ENCODE assay signal across 20 mouse cellular contexts in genomic region chr3:149370517-149371227, GRCm38 (mm10).
"Had no signal": no experiment of that assay in that cellular context is flagged by ENCODE, and none has a peak within 500 bp of the region (broad histone marks: within the 10 kb centered on the region; RNA-seq: fewer than 3 reads in every experiment).

No protein-coding gene starts in this region.

- H3K27me3 ChIP-seq: lung, embryonic 15.5 days; megakaryocyte, embryonic 14.5 days; midbrain, embryonic 15.5 days; neural tube, embryonic 13.5 days; neural tube, embryonic 15.5 days had no signal

- H3K9me3 ChIP-seq: lung, embryonic 15.5 days; midbrain, embryonic 13.5 days; midbrain, embryonic 15.5 days; neural tube, embryonic 13.5 days; neural tube, embryonic 15.5 days had no signal

- H3K4me3 ChIP-seq: lung, embryonic 15.5 days; megakaryocyte, embryonic 14.5 days; midbrain, embryonic 13.5 days; midbrain, embryonic 15.5 days; neural tube, embryonic 13.5 days; neural tube, embryonic 15.5 days had no signal

- H3K9ac ChIP-seq: liver, postnatal 0 days; lung, embryonic 15.5 days; midbrain, embryonic 13.5 days; midbrain, embryonic 15.5 days; neural tube, embryonic 13.5 days; neural tube, embryonic 15.5 days had no signal

- H3K4me1 ChIP-seq: lung, embryonic 15.5 days; megakaryocyte, embryonic 14.5 days; midbrain, embryonic 15.5 days; neural tube, embryonic 13.5 days; neural tube, embryonic 15.5 days had no signal

- ATAC-seq: liver, postnatal 0 days; lung, postnatal 0 days; midbrain, embryonic 13.5 days; midbrain, embryonic 15.5 days had no signal

- H3K36me3 ChIP-seq: lung, embryonic 15.5 days; midbrain, embryonic 13.5 days; midbrain, embryonic 15.5 days; neural tube, embryonic 13.5 days; neural tube, embryonic 15.5 days had no signal

- DNase-seq: liver, postnatal 0 days; lung, adult 2 months; lung, postnatal 14 days; lung, postnatal 36 days; right cerebral cortex, adult 18-20 months; right cerebral cortex, postnatal 25 days; right cerebral cortex, postnatal 4 days; spleen, adult 18-20 months; thymus, adult 18-20 months; thymus, postnatal 14 days; thymus, postnatal 36 days had no signal

- H3K4me2 ChIP-seq: lung, embryonic 15.5 days; midbrain, embryonic 11.5 days; midbrain, embryonic 13.5 days; midbrain, embryonic 15.5 days; neural tube, embryonic 13.5 days; neural tube, embryonic 15.5 days had no signal

- H3K27ac ChIP-seq: lung, embryonic 15.5 days; macrophage; midbrain, embryonic 13.5 days; midbrain, embryonic 15.5 days; neural tube, embryonic 13.5 days; neural tube, embryonic 15.5 days had no signal
